Mouse (Mus musculus): Measurements from ENCODE around the gene Timeless.
"Not testable (repeated sequence)": the region's sequence is repeated elsewhere in the genome, so short reads cannot be mapped to it uniquely, and the experiment has no call there.

Gene Timeless

GRCm38 (mm10) chr10:128212871-128213323 lies 19.0 kb upstream of the Timeless start:
- DNase-seq (ENCODE audit: low spot score in 2 of 2): peak; percentile 65 to 68

DNA sequence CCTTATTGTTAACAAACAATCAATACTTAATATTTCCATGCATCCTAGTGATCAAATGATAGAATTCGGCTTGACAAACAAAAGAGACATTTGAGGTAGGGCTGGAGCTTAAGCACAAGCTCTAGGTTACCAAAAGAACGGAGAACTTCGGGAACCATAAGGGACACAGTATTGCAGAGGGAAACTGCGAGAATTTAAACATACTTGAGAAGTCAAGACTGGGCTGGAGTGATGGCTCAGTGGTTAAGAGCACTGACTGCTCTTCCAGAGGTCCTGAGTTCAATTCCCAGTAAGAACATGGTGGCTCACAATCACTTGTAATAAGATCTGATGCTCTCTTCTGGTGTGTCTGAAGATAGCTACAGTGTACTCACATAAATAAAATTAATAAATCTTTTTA lies 17.8 kb upstream of the Timeless start:
- DNase-seq (ENCODE audit: low spot score in 2 of 2): not testable (repeated sequence)

GRCm38 (mm10) chr10:128214981-128215380 lies 16.9 kb upstream of the Timeless start:
- DNase-seq (ENCODE audit: low spot score in 2 of 2): no peak

GRCm38 (mm10) chr10:128218387-128219117 lies 13.3 kb upstream of the Timeless start:
- no peak for DNase-seq (ENCODE audit: low spot score in 2 of 2)

DNA sequence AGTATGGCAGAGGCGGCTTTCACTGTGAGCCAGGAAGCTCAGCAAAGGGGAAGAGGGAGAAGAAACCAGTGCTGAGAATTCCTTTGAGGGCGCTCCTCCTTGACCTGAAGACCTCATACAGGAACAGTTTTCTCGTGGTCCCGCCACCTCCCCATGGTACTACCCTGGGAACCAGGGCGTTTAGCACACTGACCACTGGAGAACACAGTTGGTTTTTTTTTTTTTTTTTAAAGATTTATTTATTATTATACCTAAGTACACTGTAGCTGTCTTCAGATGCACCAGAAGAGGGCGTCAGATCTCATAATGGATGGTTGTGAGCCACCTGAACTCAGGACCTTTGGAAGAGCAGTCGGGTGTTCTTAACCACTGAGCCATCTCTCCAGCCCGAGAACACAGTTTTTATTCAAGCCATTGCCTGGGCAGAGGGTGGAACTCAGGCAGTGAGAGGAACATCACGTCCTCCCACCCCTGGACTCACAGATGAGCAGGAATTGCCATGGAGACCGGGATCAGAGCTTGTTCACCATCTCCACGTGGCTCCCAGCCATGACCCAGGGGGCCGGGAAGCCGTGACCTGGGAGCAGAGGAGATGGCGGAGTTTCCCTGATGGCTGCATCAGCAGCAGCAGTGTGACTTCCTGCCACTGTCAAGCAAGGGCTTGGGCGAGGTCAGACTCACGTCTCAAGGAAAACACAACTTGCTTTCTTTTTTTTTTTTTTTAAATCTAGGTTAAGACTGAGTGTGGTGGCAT lies 10.2 kb upstream of the Timeless start:
- DNase-seq (ENCODE audit: low spot score in 2 of 2): no peak

DNA sequence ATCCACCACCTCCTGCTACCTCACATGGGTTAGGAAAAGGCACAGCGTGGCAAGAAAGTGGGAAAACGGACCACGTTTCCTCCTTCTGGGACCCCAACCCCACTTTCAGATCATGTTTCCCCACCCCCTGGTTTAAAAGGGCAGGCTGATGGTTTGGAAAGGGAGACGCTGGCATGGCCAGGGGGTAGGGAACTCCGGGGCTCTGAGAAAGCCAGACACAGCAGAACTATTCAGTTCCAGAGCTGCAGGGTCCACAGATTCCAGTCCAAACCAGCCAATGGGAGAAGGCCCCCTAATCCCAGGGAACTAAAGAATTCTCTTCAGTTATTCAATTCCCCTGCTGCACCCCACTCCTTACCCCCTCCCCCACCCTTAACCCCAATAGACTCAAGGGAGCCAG lies 6.8 kb upstream of the Timeless start:
- DNase-seq (ENCODE audit: low spot score in 2 of 2): no peak

DNA sequence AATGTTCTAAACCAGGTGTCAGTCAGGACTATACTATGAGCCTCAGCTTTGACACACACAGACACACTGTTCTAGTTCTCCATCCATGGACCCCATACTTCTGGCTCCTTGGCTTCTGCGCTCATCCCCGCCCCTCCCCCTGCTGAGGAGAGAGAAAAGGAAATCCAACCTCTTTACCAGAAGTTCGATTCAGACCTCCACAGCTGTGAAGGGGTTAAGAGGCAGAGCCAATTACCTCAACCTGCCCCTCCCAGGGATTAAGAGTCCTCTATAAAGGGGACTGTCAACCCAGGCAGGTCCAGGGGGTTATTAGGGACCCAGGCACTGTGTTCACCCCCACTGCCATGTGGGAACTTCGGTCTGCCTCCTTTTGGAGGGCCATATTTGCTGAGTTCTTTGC lies 6.3 kb upstream of the Timeless start, which contains the start of gene Mip:
Gene Mip, plus strand, starts transcription at position 301 of the 400 bp plus-strand sequence.
- DNase-seq (ENCODE audit: low spot score in 2 of 2): no peak

DNA sequence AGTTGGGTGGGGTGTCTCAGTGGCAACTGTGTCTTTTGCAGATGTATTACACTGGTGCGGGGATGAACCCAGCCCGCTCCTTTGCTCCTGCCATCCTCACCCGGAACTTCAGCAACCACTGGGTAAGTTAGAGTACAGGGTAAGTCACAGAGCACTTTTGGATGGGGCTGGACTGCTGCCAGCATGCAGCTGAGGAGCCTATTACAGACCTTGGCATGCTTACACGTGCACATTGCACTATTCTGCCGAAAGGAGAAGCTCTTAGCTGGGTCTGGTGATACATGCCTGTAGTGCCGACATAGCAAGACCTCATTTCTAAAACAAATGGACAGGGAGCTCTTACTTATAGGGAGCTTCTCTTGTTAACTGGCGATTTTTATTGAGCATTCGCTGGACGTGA lies 4.3 kb upstream of the Timeless start:
- no peak for DNase-seq (ENCODE audit: low spot score in 2 of 2)

GRCm38 (mm10) chr10:128228009-128228408 lies 3.9 kb upstream of the Timeless start:
- DNase-seq (ENCODE audit: low spot score in 2 of 2): no peak

GRCm38 (mm10) chr10:128230582-128230981 lies 1.3 kb upstream of the Timeless start:
- DNase-seq (ENCODE audit: low spot score in 2 of 2): no peak

GRCm38 (mm10) chr10:128231146-128231545 lies 719 bp upstream of the Timeless start:
- no peak for DNase-seq (ENCODE audit: low spot score in 2 of 2)

GRCm38 (mm10) chr10:128232420-128232985 lies 638 bp downstream of the Timeless start:
- peak; percentile 63 to 64 for DNase-seq (ENCODE audit: low spot score in 2 of 2)

DNA sequence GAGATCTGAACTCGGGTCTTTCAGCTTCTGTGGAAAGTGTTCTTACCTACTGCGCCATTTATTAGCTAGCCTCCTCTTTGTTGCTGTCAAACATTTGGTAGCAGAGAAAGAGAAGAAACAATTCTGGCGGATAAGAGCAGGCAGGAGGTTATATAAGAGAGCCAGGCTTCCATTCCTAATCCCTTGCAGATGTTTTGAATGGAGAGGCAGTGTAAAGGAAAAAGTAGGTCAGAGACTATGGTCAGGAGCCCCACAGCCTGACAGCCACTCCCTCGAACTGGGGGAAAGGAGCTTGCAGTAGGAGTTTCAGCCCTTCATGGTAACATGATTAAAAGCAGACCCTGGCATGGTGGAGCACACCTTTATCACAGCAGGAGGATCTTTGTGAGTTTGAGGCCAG lies 4.5 kb downstream of the Timeless start:
- DNase-seq (ENCODE audit: low spot score in 2 of 2): no peak

DNA sequence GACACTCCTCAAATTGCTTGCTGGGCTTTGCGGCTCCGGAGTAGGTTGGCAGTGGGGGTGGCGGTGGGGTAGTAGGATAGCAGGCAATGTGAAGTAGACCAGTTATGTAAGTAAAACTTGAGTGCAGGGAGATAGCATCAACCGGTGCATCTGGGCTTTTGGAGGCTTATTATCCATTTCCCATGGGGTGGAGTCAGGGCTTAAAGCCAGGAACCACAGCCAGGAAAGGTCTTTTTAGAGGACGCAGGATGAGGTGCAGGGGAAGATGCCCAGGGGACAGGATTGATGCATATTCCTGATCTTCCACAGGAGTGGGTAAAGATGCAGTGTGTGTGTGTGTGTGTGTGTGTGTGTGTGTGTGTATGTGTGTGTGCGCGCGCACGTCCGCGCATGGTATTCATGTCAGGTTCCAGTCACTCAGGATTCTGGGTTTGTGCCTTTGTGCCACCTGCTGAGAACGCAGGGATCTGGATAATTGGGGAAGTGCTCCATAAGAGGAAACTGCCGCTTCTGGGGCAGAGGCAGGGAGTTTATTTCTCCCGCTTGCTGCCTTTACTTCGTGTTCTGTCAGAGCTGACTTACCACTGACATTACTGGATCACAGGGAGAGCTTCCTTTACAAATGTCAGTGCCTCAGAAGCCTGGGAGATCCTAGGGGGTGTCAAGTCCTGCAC lies 6.1 kb downstream of the Timeless start:
- peak; percentile 17 to 25 for DNase-seq (ENCODE audit: low spot score in 2 of 2)

GRCm38 (mm10) chr10:128239140-128239539 lies 7.3 kb downstream of the Timeless start:
- DNase-seq (ENCODE audit: low spot score in 2 of 2): no peak

- DNase-seq (ENCODE audit: low spot score in 2 of 2): no peak
These were observed 8.3 kb downstream of the Timeless start for GRCm38 (mm10) chr10:128240131-128240530.

GRCm38 (mm10) chr10:128243252-128243651 lies 11.4 kb downstream of the Timeless start:
- no peak for DNase-seq (ENCODE audit: low spot score in 2 of 2)

GRCm38 (mm10) chr10:128244121-128244520 lies 12.3 kb downstream of the Timeless start:
- no peak for DNase-seq (ENCODE audit: low spot score in 2 of 2)

DNA sequence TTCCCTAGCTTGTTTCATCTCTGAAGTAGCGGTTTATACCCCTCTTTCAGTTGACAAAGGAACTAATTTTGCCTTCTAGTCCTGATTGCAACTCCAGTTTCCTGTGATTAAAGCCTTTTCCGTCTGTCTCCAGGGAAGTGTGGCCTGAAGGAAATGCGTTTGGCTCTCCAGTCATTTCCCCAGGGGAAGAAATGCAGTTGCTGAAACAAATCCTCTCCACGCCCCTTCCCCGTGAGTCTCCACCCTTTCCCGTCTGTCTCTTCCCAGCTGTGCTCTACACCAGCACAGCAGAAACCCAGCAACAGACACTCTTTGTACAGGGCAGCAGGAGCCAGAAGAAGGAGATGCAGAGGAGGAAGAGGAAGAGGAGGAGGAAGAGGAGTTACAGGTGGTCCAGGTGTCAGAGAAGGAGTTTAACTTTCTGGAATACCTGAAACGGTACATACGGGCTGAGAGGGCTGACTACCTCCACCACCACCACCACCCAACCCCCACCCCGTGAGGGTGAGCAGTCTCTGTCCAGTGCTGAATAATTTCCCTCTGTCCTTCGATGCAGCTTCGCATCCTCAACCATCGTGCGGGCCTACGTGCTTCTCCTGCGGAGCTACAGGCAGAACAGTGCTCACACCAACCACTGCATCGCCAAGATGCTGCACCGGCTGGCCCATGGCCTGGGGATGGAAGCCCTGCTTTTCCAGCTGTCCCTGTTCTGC lies 15.3 kb downstream of the Timeless start:
- no peak for DNase-seq (ENCODE audit: low spot score in 2 of 2)

- DNase-seq (ENCODE audit: low spot score in 2 of 2): no peak
These were observed 18.7 kb downstream of the Timeless start for GRCm38 (mm10) chr10:128250565-128250964.

- DNase-seq (ENCODE audit: low spot score in 2 of 2): no peak
These were observed 21.9 kb downstream of the Timeless start, which contains the start of gene Apon for GRCm38 (mm10) chr10:128253677-128254255. Apon (plus strand) TSS chr10:128254096.

All from right cerebral cortex, adult 2 months (tissue).